Mouse (Mus musculus): ENCODE data around the gene Gm20594. TPM values are rescaled to one million over a fixed set of nuclear protein-coding genes. Genes with fewer than 3 reads are reported as not detected.

The Gm20594 gene
- not detected for total RNA-seq (2021)
- not detected in 2 replicates for polyA plus RNA-seq (2012; rRNA removed)
- long read RNA-seq = 0 reads

DNA sequence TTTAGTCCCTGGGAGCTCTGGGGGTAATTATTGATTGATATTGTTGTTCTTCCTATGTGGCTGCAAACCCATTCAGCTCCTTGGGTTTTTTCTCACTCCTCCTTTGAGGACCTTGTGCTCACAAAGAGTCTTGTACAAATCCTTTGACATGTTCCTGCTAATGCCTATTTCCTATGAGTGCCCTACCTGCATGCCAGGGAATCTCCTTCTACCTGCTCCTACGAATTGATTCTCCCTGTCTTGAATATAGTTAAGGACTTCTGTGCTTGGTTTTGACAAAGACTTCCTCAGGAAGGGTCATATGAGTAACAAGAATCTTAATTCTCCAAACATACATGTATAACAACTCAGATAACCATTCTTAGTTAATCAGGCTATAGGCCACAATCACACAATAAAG is at the start of gene Gm20594:
Gm20594 (plus strand) TSS at position 301 of the 400 bp plus-strand sequence.
- Histone ChIP-seq H3K4me1 (ENCODE audit: control insufficient read depth, insufficient read depth, low read length) (no peaks in the 10 kb centered on the region), H3K36me3 (ENCODE audit: control insufficient read depth, insufficient read depth, low read length) (no peaks in the 10 kb centered on the region), H3K79me2 (replicated peaks; ENCODE audit: control insufficient read depth, insufficient read depth, low read length) (no peaks in the 10 kb centered on the region), H3K27me3 (ENCODE audit: control insufficient read depth, insufficient read depth, low read length) (no peaks in the 10 kb centered on the region), H3K4me3 (no peak within 1 kb of the TSS), H3K9ac (ENCODE audit: low read depth, low read length) (no peak within 1 kb of the TSS), H3K27ac (no peak within 1 kb of the TSS)
- no peak for TF ChIP-seq EP300 (IDR thresholded peaks at IDR 0.05; ENCODE audit: insufficient read depth, low read depth, low read length)
- no peak for TF ChIP-seq CTCF (IDR thresholded peaks at IDR 0.05)
- no peak for TF ChIP-seq POLR2A (IDR thresholded peaks at IDR 0.05; ENCODE audit: insufficient read depth, low read depth, low read length)
- WGBS = 23% methylated on average over 1 of the region's 1 CpGs
- intact Hi-C loops (cut with DNase I) = no loop called here
- DNase-seq = no peak

DNA sequence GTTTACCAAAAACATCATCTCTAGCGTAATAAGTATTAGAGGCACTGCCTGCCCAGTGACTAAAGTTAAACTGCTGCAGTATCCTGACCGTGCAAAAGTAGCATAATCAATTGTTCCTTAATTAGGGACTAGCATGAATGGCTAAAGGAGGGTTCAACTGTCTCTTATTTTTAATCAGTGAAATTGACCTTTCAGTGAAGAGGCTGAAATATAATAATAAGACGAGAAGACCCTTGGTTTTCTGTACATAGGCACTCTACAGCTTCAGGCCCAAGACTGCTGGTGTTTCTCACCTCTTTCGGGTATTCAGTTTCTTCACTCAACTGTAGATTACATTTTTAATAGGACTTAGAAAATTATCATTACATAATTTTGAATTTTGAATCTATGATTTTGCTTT is 398 bp downstream of the Gm20594 start:
- H3K36me3 ChIP-seq (ENCODE audit: control insufficient read depth, insufficient read depth, low read length) = no peaks in the 10 kb centered on the region
- WGBS = 64% methylated on average over 4 of the region's 4 CpGs

DNA sequence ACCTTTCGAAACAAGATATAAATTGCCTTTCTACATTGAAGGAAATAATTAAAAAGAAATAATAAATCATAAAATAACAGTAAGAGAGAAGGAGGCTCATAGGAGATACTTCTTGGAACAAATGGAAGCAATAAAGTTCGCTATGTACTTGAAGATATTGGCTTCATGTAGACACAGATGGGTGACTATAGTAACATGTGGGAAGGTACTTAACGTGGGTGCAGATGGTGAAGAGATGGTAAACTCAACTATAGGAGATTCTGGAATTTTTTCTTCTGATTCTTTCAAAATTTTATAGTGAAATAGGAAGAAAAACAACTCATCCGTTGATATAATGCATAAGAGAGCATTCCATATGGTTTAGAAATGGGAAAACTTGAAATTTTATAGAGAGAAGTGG is 16.1 kb downstream of the Gm20594 start:
- no peak overlapping the region for H3K9ac ChIP-seq (ENCODE audit: low read depth, low read length)
- DNase-seq = no peak
- TF ChIP-seq POLR2A (IDR thresholded peaks at IDR 0.05; ENCODE audit: insufficient read depth, low read depth, low read length) = no peak
- no peak for TF ChIP-seq EP300 (IDR thresholded peaks at IDR 0.05; ENCODE audit: insufficient read depth, low read depth, low read length)
- TF ChIP-seq CTCF (IDR thresholded peaks at IDR 0.05) = no peak
- intact Hi-C loops (cut with DNase I) = no loop called here
- H3K79me2 ChIP-seq (replicated peaks; ENCODE audit: control insufficient read depth, insufficient read depth, low read length) = no peaks in the 10 kb centered on the region
- no peaks in the 10 kb centered on the region for H3K36me3 ChIP-seq (ENCODE audit: control insufficient read depth, insufficient read depth, low read length)
- no peak overlapping the region for H3K4me3 ChIP-seq
- H3K4me1 ChIP-seq (ENCODE audit: control insufficient read depth, insufficient read depth, low read length) = no peaks in the 10 kb centered on the region
- no peaks in the 10 kb centered on the region for H3K27me3 ChIP-seq (ENCODE audit: control insufficient read depth, insufficient read depth, low read length)
- WGBS = 72% methylated on average over 4 of the region's 4 CpGs
- H3K27ac ChIP-seq = no peak overlapping the region

More for the DNA sequence above, 398 bp downstream of the Gm20594 start:
- H3K79me2 ChIP-seq (replicated peaks; ENCODE audit: control insufficient read depth, insufficient read depth, low read length) = no peaks in the 10 kb centered on the region
- H3K27ac ChIP-seq = no peak overlapping the region
- intact Hi-C loops (cut with DNase I) = no loop called here
- no peak overlapping the region for H3K9ac ChIP-seq (ENCODE audit: low read depth, low read length)
- H3K27me3 ChIP-seq (ENCODE audit: control insufficient read depth, insufficient read depth, low read length) = no peaks in the 10 kb centered on the region
- no peaks in the 10 kb centered on the region for H3K4me1 ChIP-seq (ENCODE audit: control insufficient read depth, insufficient read depth, low read length)
- no peak overlapping the region for H3K4me3 ChIP-seq
- no peak for DNase-seq
- TF ChIP-seq CTCF (IDR thresholded peaks at IDR 0.05) = no peak

DNA sequence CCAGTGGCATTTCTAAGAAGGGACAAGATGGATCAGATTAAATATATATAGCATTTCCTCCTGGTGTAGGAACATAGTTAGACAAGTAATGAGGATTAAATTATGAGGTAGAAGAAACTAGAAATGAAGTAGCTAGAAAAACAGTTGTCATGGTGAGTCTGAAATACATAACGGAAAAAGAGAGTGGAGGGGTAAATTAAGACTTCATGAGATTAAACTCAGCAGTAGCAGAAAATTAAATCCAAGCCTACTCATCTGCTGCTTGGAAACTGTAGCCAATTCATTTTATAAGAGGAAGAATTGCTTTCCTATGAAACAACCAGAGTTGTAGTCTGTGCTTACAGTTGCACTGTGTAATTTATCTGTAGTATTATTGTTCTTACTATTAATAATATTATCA is 29.1 kb downstream of the Gm20594 start:
- Histone ChIP-seq H3K27ac (no peak overlapping the region), H3K4me3 (no peak overlapping the region), H3K4me1 (ENCODE audit: control insufficient read depth, insufficient read depth, low read length) (no peaks in the 10 kb centered on the region), H3K27me3 (ENCODE audit: control insufficient read depth, insufficient read depth, low read length) (no peaks in the 10 kb centered on the region), H3K9ac (ENCODE audit: low read depth, low read length) (no peak overlapping the region), H3K36me3 (ENCODE audit: control insufficient read depth, insufficient read depth, low read length) (no peaks in the 10 kb centered on the region), H3K79me2 (replicated peaks; ENCODE audit: control insufficient read depth, insufficient read depth, low read length) (no peaks in the 10 kb centered on the region)
- no peak for TF ChIP-seq EP300 (IDR thresholded peaks at IDR 0.05; ENCODE audit: insufficient read depth, low read depth, low read length)
- TF ChIP-seq CTCF (IDR thresholded peaks at IDR 0.05) = no peak
- TF ChIP-seq POLR2A (IDR thresholded peaks at IDR 0.05; ENCODE audit: insufficient read depth, low read depth, low read length) = no peak
- no peak for DNase-seq
- 78% methylated on average over 1 of the region's 1 CpGs for WGBS
- intact Hi-C loops (cut with DNase I) = no loop called here

Other genes with a start within 250 kb of the Gm20594 start
- not detected for gene Lrrtm4, start 201.0 kb downstream of the Gm20594 start, total RNA-seq (2021)
- not detected in 2 replicates for gene Lrrtm4, start 201.0 kb downstream of the Gm20594 start, polyA plus RNA-seq (2012; rRNA removed)

All from heart, adult 2 months (tissue).